Mouse (Mus musculus): Measurements from ENCODE around the gene Armc8. TPM values are rescaled to one million over a fixed set of nuclear protein-coding genes. Genes with fewer than 3 reads are reported as not detected.

The Armc8 gene
- total and polyA plus RNA-seq, 2 experiments from 2014 or later: 18.5 to 22.5 TPM

- H3K36me3 ChIP-seq (replicated peaks; ENCODE audit: control insufficient read depth, insufficient read depth, low read length): peaks cover 57% of the 10 kb centered on the region
- DNase-seq (ENCODE audit: low spot score) (no peak), ATAC-seq (ENCODE audit: insufficient read depth, low read depth) (no peak)
- 95% methylated on average over 4 of the region's 4 CpGs for WGBS
- no peak overlapping the region for H3K4me3 ChIP-seq (ENCODE audit: low read depth, low read length)
- no peaks in the 10 kb centered on the region for H3K27me3 ChIP-seq (ENCODE audit: control insufficient read depth, insufficient read depth, low read length)
- TF ChIP-seq CTCF (IDR thresholded peaks at IDR 0.05; ENCODE audit: low read depth): no peak
- H3K4me1 ChIP-seq (ENCODE audit: control insufficient read depth, insufficient read depth): no peaks in the 10 kb centered on the region
- no peaks in the 10 kb centered on the region for H3K9me3 ChIP-seq (replicated peaks; ENCODE audit: control insufficient read depth, low read length)
- H3K9ac ChIP-seq (replicated peaks; ENCODE audit: low read depth, low read length): no peak overlapping the region
- H3K4me2 ChIP-seq (ENCODE audit: low read depth, low read length): no peak overlapping the region
- no peak overlapping the region for H3K27ac ChIP-seq (ENCODE audit: low read depth)
These were observed 83.6 kb downstream of the Armc8 start for GRCm38 (mm10) chr9:99485144-99485543.

- no peak for DNase-seq (ENCODE audit: low spot score)
- no peak overlapping the region for H3K27ac ChIP-seq (ENCODE audit: low read depth)
- H3K4me3 ChIP-seq (ENCODE audit: low read depth, low read length): no peak overlapping the region
- no peak for ATAC-seq (ENCODE audit: insufficient read depth, low read depth)
- peaks cover 53% of the 10 kb centered on the region for H3K36me3 ChIP-seq (replicated peaks; ENCODE audit: control insufficient read depth, insufficient read depth, low read length)
- TF ChIP-seq EP300 (IDR thresholded peaks at IDR 0.05; ENCODE audit: low read depth) (no peak), CTCF (IDR thresholded peaks at IDR 0.05; ENCODE audit: low read depth) (no peak)
- no peaks in the 10 kb centered on the region for H3K27me3 ChIP-seq (ENCODE audit: control insufficient read depth, insufficient read depth, low read length)
- no peak overlapping the region for H3K9ac ChIP-seq (replicated peaks; ENCODE audit: low read depth, low read length)
- no peaks in the 10 kb centered on the region for H3K9me3 ChIP-seq (replicated peaks; ENCODE audit: control insufficient read depth, low read length)
- H3K4me2 ChIP-seq (ENCODE audit: low read depth, low read length): no peak overlapping the region
- H3K4me1 ChIP-seq (ENCODE audit: control insufficient read depth, insufficient read depth): no peaks in the 10 kb centered on the region
These were observed 84.1 kb downstream of the Armc8 start for GRCm38 (mm10) chr9:99484632-99485031.

GRCm38 (mm10) chr9:99483191-99483590 is 85.5 kb downstream of the Armc8 start:
- no peaks in the 10 kb centered on the region for H3K27me3 ChIP-seq (ENCODE audit: control insufficient read depth, insufficient read depth, low read length)
- no peak overlapping the region for H3K4me2 ChIP-seq (ENCODE audit: low read depth, low read length)
- no peak for TF ChIP-seq EP300 (IDR thresholded peaks at IDR 0.05; ENCODE audit: low read depth)
- TF ChIP-seq CTCF (IDR thresholded peaks at IDR 0.05; ENCODE audit: low read depth): no peak
- no peak overlapping the region for H3K4me3 ChIP-seq (ENCODE audit: low read depth, low read length)
- no peak overlapping the region for H3K9ac ChIP-seq (replicated peaks; ENCODE audit: low read depth, low read length)
- no peaks in the 10 kb centered on the region for H3K4me1 ChIP-seq (ENCODE audit: control insufficient read depth, insufficient read depth)
- peaks cover 44% of the 10 kb centered on the region for H3K36me3 ChIP-seq (replicated peaks; ENCODE audit: control insufficient read depth, insufficient read depth, low read length)
- no peak for ATAC-seq (ENCODE audit: insufficient read depth, low read depth)
- no peak overlapping the region for H3K27ac ChIP-seq (ENCODE audit: low read depth)
- DNase-seq (ENCODE audit: low spot score): no peak
- WGBS: 63% methylated on average over 4 of the region's 4 CpGs
- no peaks in the 10 kb centered on the region for H3K9me3 ChIP-seq (replicated peaks; ENCODE audit: control insufficient read depth, low read length)

- peaks cover 25% of the 10 kb centered on the region for H3K36me3 ChIP-seq (replicated peaks; ENCODE audit: control insufficient read depth, insufficient read depth, low read length)
- WGBS: 81% methylated on average over 4 of the region's 4 CpGs
- no peak overlapping the region for H3K9ac ChIP-seq (replicated peaks; ENCODE audit: low read depth, low read length)
- TF ChIP-seq EP300 (IDR thresholded peaks at IDR 0.05; ENCODE audit: low read depth): no peak
- TF ChIP-seq CTCF (IDR thresholded peaks at IDR 0.05; ENCODE audit: low read depth): no peak
- no peaks in the 10 kb centered on the region for H3K27me3 ChIP-seq (ENCODE audit: control insufficient read depth, insufficient read depth, low read length)
- no peak for ATAC-seq (ENCODE audit: insufficient read depth, low read depth)
- no peak overlapping the region for H3K4me3 ChIP-seq (ENCODE audit: low read depth, low read length)
- DNase-seq (ENCODE audit: low spot score): no peak
- no peak overlapping the region for H3K27ac ChIP-seq (ENCODE audit: low read depth)
- H3K4me2 ChIP-seq (ENCODE audit: low read depth, low read length): no peak overlapping the region
- H3K4me1 ChIP-seq (ENCODE audit: control insufficient read depth, insufficient read depth): no peaks in the 10 kb centered on the region
- no peaks in the 10 kb centered on the region for H3K9me3 ChIP-seq (replicated peaks; ENCODE audit: control insufficient read depth, low read length)
These were observed 87.9 kb downstream of the Armc8 start for GRCm38 (mm10) chr9:99480764-99481163.

GRCm38 (mm10) chr9:99479181-99479711 is 89.5 kb downstream of the Armc8 start:
- H3K4me3 ChIP-seq (ENCODE audit: low read depth, low read length): no peak overlapping the region
- no peak overlapping the region for H3K27ac ChIP-seq (ENCODE audit: low read depth)
- no peak for TF ChIP-seq EP300 (IDR thresholded peaks at IDR 0.05; ENCODE audit: low read depth)
- no peak for TF ChIP-seq CTCF (IDR thresholded peaks at IDR 0.05; ENCODE audit: low read depth)
- H3K9ac ChIP-seq (replicated peaks; ENCODE audit: low read depth, low read length): no peak overlapping the region
- H3K9me3 ChIP-seq (replicated peaks; ENCODE audit: control insufficient read depth, low read length): no peaks in the 10 kb centered on the region
- peaks cover 37% of the 10 kb centered on the region for H3K36me3 ChIP-seq (replicated peaks; ENCODE audit: control insufficient read depth, insufficient read depth, low read length)
- 50% methylated on average over 9 of the region's 9 CpGs for WGBS
- no peak for DNase-seq (ENCODE audit: low spot score)
- no peaks in the 10 kb centered on the region for H3K4me1 ChIP-seq (ENCODE audit: control insufficient read depth, insufficient read depth)
- no peaks in the 10 kb centered on the region for H3K27me3 ChIP-seq (ENCODE audit: control insufficient read depth, insufficient read depth, low read length)
- H3K4me2 ChIP-seq (ENCODE audit: low read depth, low read length): no peak overlapping the region
- ATAC-seq (ENCODE audit: insufficient read depth, low read depth): no peak

GRCm38 (mm10) chr9:99471334-99471733 is 97.4 kb downstream of the Armc8 start:
- Histone ChIP-seq H3K4me1 (ENCODE audit: control insufficient read depth, insufficient read depth) (no peaks in the 10 kb centered on the region), H3K27ac (ENCODE audit: low read depth) (no peak overlapping the region), H3K9ac (replicated peaks; ENCODE audit: low read depth, low read length) (no peak overlapping the region), H3K36me3 (replicated peaks; ENCODE audit: control insufficient read depth, insufficient read depth, low read length) (peaks cover 13% of the 10 kb centered on the region; the same call in 1 of the 2 replicates), H3K4me3 (ENCODE audit: low read depth, low read length) (no peak overlapping the region), H3K27me3 (ENCODE audit: control insufficient read depth, insufficient read depth, low read length) (no peaks in the 10 kb centered on the region), H3K9me3 (replicated peaks; ENCODE audit: control insufficient read depth, low read length) (no peaks in the 10 kb centered on the region), H3K4me2 (ENCODE audit: low read depth, low read length) (no peak overlapping the region)
- DNase-seq (ENCODE audit: low spot score) (no peak), ATAC-seq (ENCODE audit: insufficient read depth, low read depth) (no peak)
- WGBS: 80% methylated on average over 7 of the region's 7 CpGs
- no peak for TF ChIP-seq CTCF (IDR thresholded peaks at IDR 0.05; ENCODE audit: low read depth)
- no peak for TF ChIP-seq EP300 (IDR thresholded peaks at IDR 0.05; ENCODE audit: low read depth)

Data from heart, postnatal 0 days (tissue).